Mouse (Mus musculus) cerebellum, adult 2 months (tissue): Measurements from ENCODE around the gene Igf2r.

Experiments
- CTCF ChIP-seq: fragments of 200-500 bp; IDR thresholded peaks from 2 replicates; pipeline ENCODE4 v1.5.1; 2011; ENCODE audit warnings: low read depth, mild to moderate bottlenecking, control low read depth, low read length, moderate library complexity, borderline replicate concordance; ENCODE audit not compliant: insufficient read depth
- POLR2A ChIP-seq: fragments of 200-500 bp; IDR thresholded peaks from 2 replicates; pipeline ENCODE4 v1.6.1; 2011; ENCODE audit warnings: low read length, control low read depth, borderline replicate concordance; ENCODE audit not compliant: insufficient read depth

- TF ChIP-seq POLR2A, result no peak
- TF ChIP-seq CTCF, result no peak
Measured at GRCm38 (mm10) chr17:12793660-12794406, 24.4 kb upstream of the Igf2r start.
